Mouse (Mus musculus) liver, embryonic 16.5 days (tissue): ENCODE results near the gene Mov10l1. TPM values are rescaled to one million over a fixed set of nuclear protein-coding genes. Genes with fewer than 3 reads are reported as not detected.

Experiments
- ATAC-seq: fragments of 200-750 bp; cut with Nextera tagmentation; 2 replicates; pipeline ENCODE4 v1.8.0; 2017; ENCODE audit warnings: low read depth, mild to moderate bottlenecking, moderate number of reproducible peaks, moderate library complexity
- H3K27ac ChIP-seq: fragments of 300-500 bp; sonication (generic); 2 replicates; pipeline ENCODE4 v1.5.1; 2014; ENCODE audit warnings: mild to moderate bottlenecking, low read length
- H3K27me3 ChIP-seq: fragments of 300-500 bp; sonication (generic); 2 replicates; pipeline ENCODE4 v1.6.1; 2014; ENCODE audit warnings: low read depth, low read length, mixed read lengths; ENCODE audit not compliant: control insufficient read depth, insufficient read depth
- H3K36me3 ChIP-seq: fragments of 300-500 bp; sonication (generic); 2 replicates; pipeline ENCODE4 v1.6.1; 2014; ENCODE audit warnings: mild to moderate bottlenecking; ENCODE audit not compliant: control insufficient read depth, insufficient read depth
- H3K4me1 ChIP-seq: fragments of 300-500 bp; sonication (generic); 2 replicates; pipeline ENCODE4 v1.6.1; 2014; ENCODE audit warnings: low read depth, low read length, mixed read lengths; ENCODE audit not compliant: control insufficient read depth
- H3K4me2 ChIP-seq: fragments of 300-500 bp; sonication (generic); 2 replicates; pipeline ENCODE4 v1.6.1; 2014; ENCODE audit warnings: low read depth, low read length, mixed read lengths
- H3K4me3 ChIP-seq: fragments of 300-500 bp; sonication (generic); 2 replicates; pipeline ENCODE4 v1.5.1; 2014; ENCODE audit warnings: low read depth, mild to moderate bottlenecking, low read length
- H3K9ac ChIP-seq: fragments of 300-500 bp; sonication (generic); 2 replicates; pipeline ENCODE4 v1.6.1; 2014; ENCODE audit warnings: low read depth, low read length
- H3K9me3 ChIP-seq: fragments of 300-500 bp; sonication (generic); replicated peaks from 2 replicates; pipeline ENCODE4 v1.6.1; 2016; ENCODE audit warnings: low read length; ENCODE audit not compliant: control insufficient read depth
- WGBS: fragments of 180-500 bp; shearing (Covaris S2); extraction: QIAGEN DNeasy Blood & Tissue Kit; methylation state at CpG from one replicate; pipeline ENCODE4 v1.1.7; 2014; ENCODE audit not compliant: insufficient replicate concordance; 5-methylcytosine and 5-hydroxymethylcytosine counted together
- polyA plus RNA-seq: library from polyadenylated mRNA; unstranded; fragments of >200 nt; fragmentation: Nextera tagmentation; extraction: Ambion mirVana; gene quantifications from 2 replicates; pipeline ENCODE4 v1.2.1, GENCODE M21; 2015

The Mov10l1 gene
- polyA plus RNA-seq, 1 experiment from 2014 or later: not detected

DNA sequence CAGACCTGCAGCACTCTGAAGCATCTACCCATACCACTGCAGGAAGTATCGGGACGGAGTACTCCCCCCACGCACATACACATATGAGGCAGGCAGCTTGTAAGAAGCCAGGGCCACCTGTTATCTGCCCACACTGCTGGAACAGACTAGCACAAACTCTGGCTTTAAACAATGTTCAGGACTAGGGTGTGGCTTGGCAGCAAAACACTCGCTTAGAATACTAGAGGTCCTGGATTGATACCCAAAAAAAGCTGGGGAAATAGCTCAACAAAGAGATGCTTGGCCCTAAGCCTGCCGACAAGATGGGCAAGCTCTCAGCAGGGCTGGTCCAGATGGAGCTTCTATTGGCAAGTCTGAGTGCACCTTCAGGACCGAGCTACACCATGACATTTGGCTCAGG, 80.8 kb downstream of the Mov10l1 start:
- Histone ChIP-seq H3K9ac (no peak overlapping the region), H3K4me3 (no peak overlapping the region), H3K27me3 (peaks cover 59% of the 10 kb centered on the region), H3K27ac (no peak overlapping the region), H3K9me3 (no peaks in the 10 kb centered on the region), H3K36me3 (no peaks in the 10 kb centered on the region), H3K4me1 (no peaks in the 10 kb centered on the region; the same call in 1 of the 2 replicates), H3K4me2 (no peak overlapping the region)
- WGBS: 52% methylated on average over 6 of the region's 6 CpGs
- no peak for ATAC-seq

DNA sequence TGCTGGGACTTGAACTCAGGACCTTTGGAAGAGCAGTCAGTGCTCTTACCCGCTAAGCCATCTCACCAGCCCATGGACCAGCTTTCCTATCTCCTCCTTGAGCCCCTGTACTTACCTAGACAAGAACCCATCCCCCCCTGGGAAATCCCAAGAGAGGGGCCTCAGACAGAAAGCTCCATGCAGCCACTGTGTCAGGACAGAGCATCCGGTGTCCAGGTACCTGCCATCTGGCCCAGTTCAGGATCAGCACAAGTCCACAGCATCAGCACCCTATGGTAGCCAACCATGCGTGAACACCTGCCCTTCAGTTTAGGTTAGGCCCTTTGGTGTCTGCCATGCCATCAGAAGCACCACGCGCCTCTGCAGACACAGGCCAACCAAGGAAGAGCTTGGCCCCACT, 82.2 kb downstream of the Mov10l1 start:
- Histone ChIP-seq H3K9ac (no peak overlapping the region), H3K4me3 (no peak overlapping the region), H3K27me3 (peaks cover 59% of the 10 kb centered on the region), H3K27ac (no peak overlapping the region), H3K36me3 (no peaks in the 10 kb centered on the region), H3K9me3 (no peaks in the 10 kb centered on the region), H3K4me1 (no peaks in the 10 kb centered on the region), H3K4me2 (no peak overlapping the region)
- ATAC-seq: no peak
- 64% methylated on average over 5 of the region's 5 CpGs for WGBS

DNA sequence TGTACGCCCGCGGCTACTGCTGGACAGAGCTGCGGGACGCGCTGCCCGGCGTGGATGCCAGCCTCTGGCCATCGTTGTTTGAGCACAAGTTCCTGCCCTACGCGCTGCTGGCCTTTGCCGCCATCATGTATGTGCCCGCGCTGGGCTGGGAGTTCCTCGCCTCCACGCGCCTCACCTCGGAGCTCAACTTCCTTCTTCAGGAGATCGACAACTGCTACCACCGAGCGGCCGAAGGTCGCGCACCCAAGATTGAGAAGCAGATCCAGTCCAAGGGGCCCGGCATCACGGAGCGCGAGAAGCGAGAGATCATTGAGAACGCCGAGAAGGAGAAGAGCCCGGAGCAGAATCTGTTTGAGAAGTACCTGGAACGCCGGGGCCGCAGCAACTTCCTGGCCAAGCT, 84.9 kb downstream of the Mov10l1 start:
- no peak overlapping the region for H3K4me3 ChIP-seq
- peaks cover 42% of the 10 kb centered on the region for H3K27me3 ChIP-seq
- H3K4me2 ChIP-seq: no peak overlapping the region

DNA sequence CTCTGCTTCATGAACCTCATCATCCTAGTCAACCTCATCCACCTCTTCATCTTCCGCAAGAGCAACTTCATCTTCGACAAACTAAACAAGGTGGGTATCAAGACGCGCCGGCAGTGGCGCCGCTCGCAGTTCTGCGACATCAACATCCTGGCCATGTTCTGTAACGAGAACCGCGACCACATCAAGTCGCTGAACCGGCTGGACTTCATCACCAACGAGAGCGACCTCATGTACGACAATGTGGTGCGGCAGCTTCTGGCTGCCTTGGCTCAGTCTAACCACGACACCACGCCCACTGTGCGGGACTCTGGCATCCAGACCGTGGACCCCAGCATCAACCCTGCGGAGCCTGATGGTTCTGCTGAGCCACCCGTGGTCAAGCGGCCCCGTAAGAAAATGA, 85.5 kb downstream of the Mov10l1 start:
- Histone ChIP-seq H3K4me3 (no peak overlapping the region), H3K9me3 (no peaks in the 10 kb centered on the region), H3K27ac (no peak overlapping the region), H3K4me1 (no peaks in the 10 kb centered on the region), H3K4me2 (no peak overlapping the region), H3K9ac (no peak overlapping the region), H3K36me3 (no peaks in the 10 kb centered on the region), H3K27me3 (peaks cover 42% of the 10 kb centered on the region)
- ATAC-seq: no peak
- 25% methylated on average over 26 of the region's 26 CpGs for WGBS

More for the DNA sequence above, 84.9 kb downstream of the Mov10l1 start:
- 19% methylated on average over 35 of the region's 35 CpGs for WGBS
- Histone ChIP-seq H3K9ac (no peak overlapping the region), H3K4me1 (no peaks in the 10 kb centered on the region), H3K36me3 (no peaks in the 10 kb centered on the region), H3K9me3 (no peaks in the 10 kb centered on the region), H3K27ac (no peak overlapping the region)
- no peak for ATAC-seq

GRCm38 (mm10) chr15:89069336-89069840, 86.7 kb downstream of the Mov10l1 start:
- Histone ChIP-seq H3K27ac (no peak overlapping the region), H3K9me3 (no peaks in the 10 kb centered on the region), H3K27me3 (peaks cover 42% of the 10 kb centered on the region), H3K4me3 (no peak overlapping the region), H3K36me3 (no peaks in the 10 kb centered on the region), H3K4me2 (no peak overlapping the region), H3K9ac (no peak overlapping the region), H3K4me1 (no peaks in the 10 kb centered on the region)
- 63% methylated on average over 19 of the region's 19 CpGs for WGBS
- no peak for ATAC-seq

DNA sequence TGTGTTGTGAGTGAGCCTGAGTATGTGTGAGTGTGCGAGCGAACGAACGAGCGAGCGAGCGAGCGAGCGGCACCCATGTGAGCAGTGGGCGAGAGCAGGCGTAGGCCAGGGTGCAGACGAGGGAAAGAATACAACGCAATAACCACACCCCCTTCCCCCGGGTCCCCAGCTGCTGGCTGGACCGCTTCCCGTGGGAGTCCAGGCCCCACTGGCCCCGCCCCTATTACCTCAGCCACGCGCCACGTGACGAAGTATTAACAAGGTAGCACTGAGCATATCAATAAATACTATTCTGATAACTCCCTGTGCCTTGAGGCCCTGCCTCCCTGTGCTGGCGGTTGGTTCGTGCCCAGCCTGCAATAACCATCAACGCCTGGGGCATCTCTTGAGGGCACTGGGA, 87.9 kb downstream of the Mov10l1 start:
- Histone ChIP-seq H3K27me3 (peaks cover 42% of the 10 kb centered on the region), H3K36me3 (no peaks in the 10 kb centered on the region)
- WGBS: 72% methylated on average over 24 of the region's 24 CpGs

DNA sequence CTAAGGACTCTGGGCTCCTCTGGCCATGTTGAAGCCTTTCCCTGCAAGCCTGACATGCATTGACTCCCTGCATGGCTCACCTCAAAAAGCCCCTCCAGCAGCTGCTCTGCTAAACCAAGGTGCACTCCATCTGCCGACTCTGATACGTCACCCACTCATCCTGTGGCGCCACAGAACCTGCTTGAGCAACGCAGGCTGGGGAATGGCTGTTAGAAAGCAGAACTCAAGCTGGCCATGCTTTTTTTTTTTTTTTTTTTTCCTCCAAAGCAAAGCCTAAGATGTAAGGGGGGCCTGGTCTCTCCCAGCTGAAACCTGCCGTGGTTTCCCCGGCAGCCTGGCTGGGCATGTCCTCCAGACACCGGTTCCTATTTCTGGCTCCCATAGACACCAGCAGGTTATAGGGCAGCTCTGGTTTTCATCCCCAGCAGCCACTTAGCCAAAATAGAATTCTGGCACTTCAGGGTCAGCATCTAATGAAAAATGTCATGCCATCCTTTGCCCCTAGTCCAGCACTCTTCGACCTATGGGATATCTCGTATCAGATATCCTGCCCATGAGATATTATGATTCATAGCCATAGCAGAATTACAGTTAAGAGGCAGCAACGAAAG, 91.4 kb downstream of the Mov10l1 start:
- Histone ChIP-seq H3K27me3 (peaks cover 8% of the 10 kb centered on the region), H3K4me1 (peaks cover 24% of the 10 kb centered on the region), H3K4me3 (no peak overlapping the region), H3K4me2 (no peak overlapping the region), H3K9me3 (no peaks in the 10 kb centered on the region), H3K27ac (no peak overlapping the region), H3K9ac (no peak overlapping the region), H3K36me3 (no peaks in the 10 kb centered on the region)
- WGBS: 44% methylated on average over 10 of the region's 10 CpGs
- no peak for ATAC-seq

More for the DNA sequence above, 87.9 kb downstream of the Mov10l1 start:
- Histone ChIP-seq H3K9me3 (no peaks in the 10 kb centered on the region), H3K4me3 (no peak overlapping the region), H3K9ac (no peak overlapping the region), H3K4me2 (no peak overlapping the region), H3K27ac (no peak overlapping the region), H3K4me1 (peaks cover 6% of the 10 kb centered on the region)
- no peak for ATAC-seq

DNA sequence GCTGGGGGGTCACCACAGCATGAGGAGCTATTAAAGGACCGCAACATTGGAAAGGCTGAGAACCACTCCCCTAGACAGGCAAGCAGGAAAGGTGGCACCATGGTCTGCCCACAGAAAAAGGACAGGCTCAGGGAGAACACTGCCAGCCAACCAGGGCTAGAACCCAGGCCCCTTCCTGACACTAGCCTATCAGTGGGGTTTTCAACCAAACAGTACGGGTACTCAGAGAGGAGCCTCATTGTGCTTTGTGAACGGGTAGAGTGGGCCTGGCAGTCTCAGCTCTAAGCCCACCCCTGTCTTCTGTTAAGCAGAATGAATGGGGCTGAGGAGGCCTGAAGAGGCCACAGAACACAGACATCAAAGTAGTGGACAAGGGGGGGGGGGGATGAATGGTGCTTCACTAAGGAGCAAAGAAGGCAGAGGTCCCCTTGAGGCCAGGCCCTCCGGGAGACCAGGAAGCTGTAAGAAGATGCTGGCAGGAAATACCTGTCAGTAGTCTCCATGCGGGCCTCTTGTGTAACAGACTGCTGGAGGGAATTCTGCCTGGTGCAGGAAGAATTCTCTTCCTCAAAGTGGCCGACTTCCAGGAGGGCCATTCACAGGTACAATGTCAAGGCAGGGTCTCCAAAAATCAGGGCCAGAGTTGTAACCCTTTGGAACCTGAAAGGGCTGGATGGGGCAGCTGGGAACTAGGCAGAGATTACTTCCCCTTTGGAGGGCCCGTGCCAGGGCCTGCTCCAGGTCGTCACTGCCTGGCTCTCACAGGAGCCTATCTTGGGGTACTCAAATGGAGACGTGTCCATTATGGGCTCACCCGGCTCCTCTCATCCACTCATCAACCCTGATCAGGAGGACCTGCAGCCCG, 92.1 kb downstream of the Mov10l1 start, which contains the start of gene Trabd:
Gene Trabd (plus strand): TSS at position 512 of the 865 bp plus-strand sequence.
- H3K4me2 ChIP-seq: peak within 1 kb of the TSS; percentile 95
- no peak for ATAC-seq
- WGBS: 32% methylated on average over 11 of the region's 11 CpGs
- H3K9me3 ChIP-seq: no peaks in the 10 kb centered on the region
- H3K27me3 ChIP-seq: peaks cover under 1% of the 10 kb centered on the region; the same call in 1 of the 2 replicates
- H3K27ac ChIP-seq: peak within 1 kb of the TSS; percentile 78
- peak within 1 kb of the TSS; percentile 81 for H3K4me3 ChIP-seq
- no peaks in the 10 kb centered on the region for H3K36me3 ChIP-seq
- H3K9ac ChIP-seq: peak within 1 kb of the TSS; percentile 79
- peaks cover 24% of the 10 kb centered on the region for H3K4me1 ChIP-seq
